Mouse (Mus musculus): Measurements from ENCODE around the gene Ptprf. TPM values are rescaled to one million over a fixed set of nuclear protein-coding genes. Genes with fewer than 3 reads are reported as not detected.

Ptprf gene
- total RNA-seq (2021), result 10 to 100 TPM in 1 of 2 experiments, 1 to 10 TPM in 1; 7.7 to 11.7 TPM
- long read RNA-seq, experiment 1, partial matches to known transcripts, result 1 of 1 reads
- long read RNA-seq, experiment 1, other reads (novel, unspliced or antisense), result 0 of 1 reads
- long read RNA-seq, experiment 2, partial matches to known transcripts, result 4 of 6 reads
- long read RNA-seq, experiment 2, other reads (novel, unspliced or antisense), result 2 of 6 reads

- peak; percentile 77 for DNase-seq
- intact Hi-C loops (cut with DNase I; ENCODE audit: low total_unique reads), result loop anchor here (2.0 kb wide), 1 partner anchor 74 kb away; no protein-coding TSS in a partner anchor
Observed at GRCm38 (mm10) chr4:118291231-118291630, at the start of gene Ptprf. TSS of gene Ptprf (minus strand) at chr4:118291405.

GRCm38 (mm10) chr4:118336658-118337057 lies 45.5 kb upstream of the Ptprf start:
- DNase-seq, result peak; percentile 32
- intact Hi-C loops (cut with DNase I; ENCODE audit: low total_unique reads), result no loop called here

- DNase-seq, result no peak
- intact Hi-C loops (cut with DNase I; ENCODE audit: low total_unique reads), result no loop called here
Observed at GRCm38 (mm10) chr4:118335991-118336390, 44.8 kb upstream of the Ptprf start.

- no peak for DNase-seq
- intact Hi-C loops (cut with DNase I; ENCODE audit: low total_unique reads), result no loop called here
Observed at GRCm38 (mm10) chr4:118331777-118332176, 40.6 kb upstream of the Ptprf start.

GRCm38 (mm10) chr4:118326476-118326875 lies 35.3 kb upstream of the Ptprf start:
- intact Hi-C loops (cut with DNase I; ENCODE audit: low total_unique reads), result no loop called here
- DNase-seq, result no peak

- intact Hi-C loops (cut with DNase I; ENCODE audit: low total_unique reads), result no loop called here
Observed at GRCm38 (mm10) chr4:118320636-118321035, 29.4 kb upstream of the Ptprf start.

GRCm38 (mm10) chr4:118319706-118320344 lies 28.6 kb upstream of the Ptprf start:
- DNase-seq, result no peak
- intact Hi-C loops (cut with DNase I; ENCODE audit: low total_unique reads), result no loop called here

More at GRCm38 (mm10) chr4:118320636-118321035, 29.4 kb upstream of the Ptprf start:
- DNase-seq, result no peak

- intact Hi-C loops (cut with DNase I; ENCODE audit: low total_unique reads), result no loop called here
- no peak for DNase-seq
Observed at GRCm38 (mm10) chr4:118316662-118317061, 25.5 kb upstream of the Ptprf start.

GRCm38 (mm10) chr4:118315286-118315685 lies 24.1 kb upstream of the Ptprf start:
- no peak for DNase-seq
- intact Hi-C loops (cut with DNase I; ENCODE audit: low total_unique reads), result no loop called here

GRCm38 (mm10) chr4:118310461-118310860 lies 19.3 kb upstream of the Ptprf start:
- DNase-seq, result no peak
- intact Hi-C loops (cut with DNase I; ENCODE audit: low total_unique reads), result no loop called here

GRCm38 (mm10) chr4:118307533-118308263 lies 16.5 kb upstream of the Ptprf start:
- intact Hi-C loops (cut with DNase I; ENCODE audit: low total_unique reads), result no loop called here

GRCm38 (mm10) chr4:118306113-118306696 lies 15.0 kb upstream of the Ptprf start:
- DNase-seq, result peak; percentile 41
- intact Hi-C loops (cut with DNase I; ENCODE audit: low total_unique reads), result no loop called here

More at GRCm38 (mm10) chr4:118307533-118308263, 16.5 kb upstream of the Ptprf start:
- DNase-seq, result no peak

GRCm38 (mm10) chr4:118304984-118305383 lies 13.8 kb upstream of the Ptprf start:
- intact Hi-C loops (cut with DNase I; ENCODE audit: low total_unique reads), result no loop called here
- no peak for DNase-seq

GRCm38 (mm10) chr4:118297844-118298243 lies 6.6 kb upstream of the Ptprf start:
- intact Hi-C loops (cut with DNase I; ENCODE audit: low total_unique reads), result no loop called here
- no peak for DNase-seq

GRCm38 (mm10) chr4:118295651-118296561 lies 4.7 kb upstream of the Ptprf start:
- no peak for DNase-seq
- intact Hi-C loops (cut with DNase I; ENCODE audit: low total_unique reads), result no loop called here

GRCm38 (mm10) chr4:118294811-118295210 lies 3.6 kb upstream of the Ptprf start:
- intact Hi-C loops (cut with DNase I; ENCODE audit: low total_unique reads), result no loop called here

GRCm38 (mm10) chr4:118292741-118293306 lies 1.6 kb upstream of the Ptprf start:
- peak; percentile 78 for DNase-seq
- intact Hi-C loops (cut with DNase I; ENCODE audit: low total_unique reads), result no loop called here

More at GRCm38 (mm10) chr4:118294811-118295210, 3.6 kb upstream of the Ptprf start:
- no peak for DNase-seq

- intact Hi-C loops (cut with DNase I; ENCODE audit: low total_unique reads), result loop anchor here (2.0 kb wide), 1 partner anchor 74 kb away; no protein-coding TSS in a partner anchor
- DNase-seq, result peak; percentile 32
Observed at GRCm38 (mm10) chr4:118290416-118291030, 682 bp downstream of the Ptprf start.

All from gastrocnemius, postnatal 14 days (tissue).